Mouse (Mus musculus) E14TG2a.4 (cell line): Measurements from ENCODE around the gene Rdm1.
"Not testable (repeated sequence)": the region's sequence is repeated elsewhere in the genome, so short reads cannot be mapped to it uniquely, and the experiment has no call there.

Source experiments
- H3K27me3 ChIP-seq: 2 replicates; pipeline ENCODE4 v1.6.1; 2014; ENCODE audit warnings: low read length, control low read depth; ENCODE audit not compliant: insufficient read depth
- H3K36me3 ChIP-seq: 2 replicates; pipeline ENCODE4 v1.6.1; 2014; ENCODE audit warnings: low read length, control low read depth; ENCODE audit not compliant: insufficient read depth
- H3K4me1 ChIP-seq: replicated peaks from 2 replicates; pipeline ENCODE4 v1.6.1; 2014; ENCODE audit warnings: low read depth, low read length, control low read depth
- H3K4me3 ChIP-seq: replicated peaks from 2 replicates; pipeline ENCODE4 v1.5.1; 2014; ENCODE audit warnings: mild to moderate bottlenecking, low read length
- H3K9me3 ChIP-seq: 2 replicates; pipeline ENCODE4 v1.6.1; 2014; ENCODE audit warnings: low read length, control low read depth
- CTCF ChIP-seq: conservative IDR thresholded peaks from 2 replicates; pipeline ENCODE4 v1.5.1; 2014; ENCODE audit warnings: low read length
- NANOG ChIP-seq: IDR thresholded peaks from 2 replicates; pipeline ENCODE4 v1.6.1; 2014; ENCODE audit warnings: borderline replicate concordance, low read length, mixed read lengths
- POU5F1 ChIP-seq: IDR thresholded peaks from 2 replicates; pipeline ENCODE4 v1.6.1; 2014; ENCODE audit warnings: low read length, borderline replicate concordance

The Rdm1 gene

GRCm38 (mm10) chr11:101647093-101647492 is 20.1 kb downstream of the Rdm1 start:
- H3K36me3 ChIP-seq, H3K27me3 ChIP-seq, H3K4me3 ChIP-seq: not testable (repeated sequence)
- Histone ChIP-seq H3K9me3 (peaks cover 25% of the 10 kb centered on the region), H3K4me1 (peaks cover 12% of the 10 kb centered on the region; the same call in 1 of the 2 replicates)

GRCm38 (mm10) chr11:101656356-101656755 is 29.4 kb downstream of the Rdm1 start:
- no peak overlapping the region for H3K4me3 ChIP-seq
- TF ChIP-seq CTCF (no peak), POU5F1 (no peak), NANOG (no peak)
- H3K36me3 ChIP-seq: no peaks in the 10 kb centered on the region
- no peaks in the 10 kb centered on the region for H3K9me3 ChIP-seq
- no peaks in the 10 kb centered on the region for H3K27me3 ChIP-seq
- H3K4me1 ChIP-seq: peaks cover 24% of the 10 kb centered on the region

GRCm38 (mm10) chr11:101657528-101657885 is 30.5 kb downstream of the Rdm1 start:
- H3K27me3 ChIP-seq: no peaks in the 10 kb centered on the region
- H3K4me3 ChIP-seq: peak overlapping the region; percentile 8; the same call in 1 of the 2 replicates
- peaks cover 33% of the 10 kb centered on the region for H3K4me1 ChIP-seq
- no peak for TF ChIP-seq NANOG
- no peak for TF ChIP-seq CTCF
- H3K9me3 ChIP-seq: no peaks in the 10 kb centered on the region
- no peaks in the 10 kb centered on the region for H3K36me3 ChIP-seq

- H3K27me3 ChIP-seq: not testable (repeated sequence)
Measured at GRCm38 (mm10) chr11:101657886-101658750, 31.1 kb downstream of the Rdm1 start.

GRCm38 (mm10) chr11:101658751-101659558 is 32.0 kb downstream of the Rdm1 start:
- TF ChIP-seq POU5F1: no peak
- TF ChIP-seq NANOG: no peak
- peak; percentile 84 for TF ChIP-seq CTCF
- H3K9me3 ChIP-seq: no peaks in the 10 kb centered on the region
- no peak overlapping the region for H3K4me3 ChIP-seq
- H3K27me3 ChIP-seq: no peaks in the 10 kb centered on the region
- H3K36me3 ChIP-seq: no peaks in the 10 kb centered on the region
- H3K4me1 ChIP-seq: peaks cover 47% of the 10 kb centered on the region

More at GRCm38 (mm10) chr11:101657886-101658750, 31.1 kb downstream of the Rdm1 start:
- H3K4me3 ChIP-seq: peak overlapping the region; percentile 8; the same call in 1 of the 2 replicates
- not testable (repeated sequence) for H3K36me3 ChIP-seq, H3K9me3 ChIP-seq
- peaks cover 39% of the 10 kb centered on the region for H3K4me1 ChIP-seq

- Histone ChIP-seq H3K4me3 (no peak overlapping the region), H3K4me1 (peaks cover 61% of the 10 kb centered on the region), H3K36me3 (no peaks in the 10 kb centered on the region), H3K9me3 (no peaks in the 10 kb centered on the region), H3K27me3 (peaks cover under 1% of the 10 kb centered on the region; the same call in 1 of the 2 replicates)
- TF ChIP-seq CTCF: no peak
Measured at GRCm38 (mm10) chr11:101661191-101661590, 34.2 kb downstream of the Rdm1 start.

- Histone ChIP-seq H3K4me3 (no peak overlapping the region), H3K27me3 (peaks cover 5% of the 10 kb centered on the region; the same call in 1 of the 2 replicates), H3K4me1 (peaks cover 67% of the 10 kb centered on the region), H3K36me3 (peaks cover 4% of the 10 kb centered on the region), H3K9me3 (no peaks in the 10 kb centered on the region)
- TF ChIP-seq POU5F1 (no peak), NANOG (no peak), CTCF (no peak)
Measured at GRCm38 (mm10) chr11:101661786-101662185, 34.8 kb downstream of the Rdm1 start.

GRCm38 (mm10) chr11:101663229-101664027 is 36.4 kb downstream of the Rdm1 start:
- Histone ChIP-seq H3K4me3 (no peak overlapping the region), H3K9me3 (no peaks in the 10 kb centered on the region), H3K4me1 (peaks cover 75% of the 10 kb centered on the region), H3K36me3 (peaks cover 12% of the 10 kb centered on the region), H3K27me3 (peaks cover 7% of the 10 kb centered on the region; the same call in 1 of the 2 replicates)
- TF ChIP-seq NANOG (no peak), CTCF (no peak), POU5F1 (no peak)
